Mouse (Mus musculus): ENCODE results near the gene Gm28053. TPM values are rescaled to one million over a fixed set of nuclear protein-coding genes. Genes with fewer than 3 reads are reported as not detected.

Gm28053 gene
- polyA plus RNA-seq (2017; shearing (Covaris generic)): 29.9 TPM

DNA sequence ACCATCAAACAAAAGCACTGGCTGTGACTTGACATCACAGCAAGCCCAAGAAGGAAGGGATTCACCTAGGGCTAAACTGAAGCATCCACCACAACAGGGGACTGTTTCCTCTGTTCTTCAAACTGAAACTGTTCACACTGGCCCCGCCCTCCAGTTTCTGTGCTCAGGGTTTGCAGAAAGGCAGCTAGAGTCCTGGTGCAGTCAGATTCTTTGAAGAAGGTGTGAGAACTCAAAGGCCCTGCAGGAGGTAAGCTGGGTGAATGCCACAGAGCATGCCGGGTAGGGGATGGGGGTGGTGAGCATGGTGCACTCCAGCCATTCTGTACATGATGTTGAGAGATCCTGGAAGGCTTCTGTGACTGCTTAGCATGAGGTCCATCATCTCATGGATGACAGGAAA is at the start of gene Gm28053, which contains the start of gene Gimap7:
Gm28053 (plus strand) TSS at position 153 of the 400 bp plus-strand sequence.
Gimap7 (plus strand) TSS at position 167 of the 400 bp plus-strand sequence.

GRCm38 (mm10) chr6:48675931-48676859 is 42.2 kb upstream of the Gm28053 start, which contains the start of gene Gimap9:
Gimap9 (plus strand) TSS chr6:48676129.

DNA sequence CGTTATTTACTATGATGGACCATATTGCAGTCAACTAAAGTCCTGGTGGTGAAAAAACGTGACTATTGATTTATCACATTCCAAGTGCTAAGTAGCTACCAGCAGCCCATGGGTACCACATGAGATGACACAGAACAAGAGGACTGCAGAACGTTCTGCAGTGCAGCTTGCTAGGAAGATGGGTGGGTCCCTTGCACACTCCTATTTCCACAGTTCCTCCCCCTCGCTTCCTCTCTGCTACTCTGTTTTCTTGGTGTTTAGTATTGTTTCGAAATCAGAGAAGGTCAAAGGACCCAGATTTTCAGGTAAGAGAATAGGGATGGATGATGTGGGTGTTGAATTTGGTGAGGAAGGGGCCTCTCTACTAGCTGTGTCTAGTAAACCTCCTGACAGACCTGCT is 34.1 kb upstream of the Gm28053 start, which contains the start of gene Gimap4:
Gimap4 (plus strand) TSS at position 231 of the 400 bp plus-strand sequence.

GRCm38 (mm10) chr6:48738961-48739779 is 20.8 kb downstream of the Gm28053 start, which contains the start of gene Gimap1:
Gimap1 (plus strand) TSS chr6:48739054.

GRCm38 (mm10) chr6:48745959-48746889 is 27.8 kb downstream of the Gm28053 start, which contains the start of gene Gimap5:
Gimap5 (plus strand) TSS chr6:48746197.

DNA sequence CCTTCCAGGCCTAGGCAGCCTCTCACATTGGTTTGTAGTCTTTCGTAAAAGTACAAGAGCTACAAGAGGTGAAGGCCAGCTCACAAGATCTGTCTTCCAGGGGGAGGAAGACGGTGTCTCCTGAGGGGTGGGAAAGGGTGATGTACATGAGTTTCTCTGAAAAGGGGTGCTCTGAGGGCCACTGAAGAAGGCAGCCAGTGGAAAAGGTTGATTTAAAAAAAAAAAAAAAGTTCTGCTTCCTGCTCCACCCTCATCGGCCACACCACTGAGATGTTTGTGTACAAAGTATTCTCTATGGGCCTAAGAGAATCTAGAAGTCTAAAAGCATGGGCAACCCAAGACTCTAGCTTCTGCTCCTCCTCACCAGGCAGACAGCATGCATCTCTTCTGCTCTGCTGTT is 52.3 kb downstream of the Gm28053 start, which contains the start of gene Gimap3:
Gimap3 (minus strand) TSS at position 156 of the 400 bp plus-strand sequence.

Other genes starting within 250 kb of the Gm28053 start
- 0.29 TPM for gene Atp6v0e2, start 181.0 kb upstream of the Gm28053 start, polyA plus RNA-seq (2017; shearing (Covaris generic))
- gene Lrrc61, start 163.8 kb upstream of the Gm28053 start, polyA plus RNA-seq (2017; shearing (Covaris generic)): 57.5 TPM
- gene Rarres2, start 145.8 kb upstream of the Gm28053 start, polyA plus RNA-seq (2017; shearing (Covaris generic)): not detected
- not detected for gene Gm45021, start 129.0 kb upstream of the Gm28053 start, polyA plus RNA-seq (2017; shearing (Covaris generic))
- gene Repin1, start 124.7 kb upstream of the Gm28053 start, polyA plus RNA-seq (2017; shearing (Covaris generic)): 3.4 TPM
- not detected for gene Gm44965, start 124.7 kb upstream of the Gm28053 start, polyA plus RNA-seq (2017; shearing (Covaris generic))
- 3.3 TPM for gene Zfp775, start 116.5 kb upstream of the Gm28053 start, polyA plus RNA-seq (2017; shearing (Covaris generic))
- 5.2 TPM for gene AI854703, start 91.8 kb upstream of the Gm28053 start, polyA plus RNA-seq (2017; shearing (Covaris generic))
- gene Gimap8, start 71.4 kb upstream of the Gm28053 start, polyA plus RNA-seq (2017; shearing (Covaris generic)): 194 TPM
- 285 TPM for gene Gimap9, start 42.5 kb upstream of the Gm28053 start, polyA plus RNA-seq (2017; shearing (Covaris generic))
- 1,424 TPM for gene Gimap4, start 34.1 kb upstream of the Gm28053 start, polyA plus RNA-seq (2017; shearing (Covaris generic))
- 1,045 TPM for gene Gimap6, start 10.4 kb upstream of the Gm28053 start, polyA plus RNA-seq (2017; shearing (Covaris generic))
- 306 TPM for gene Gimap7, start within 50 bp of the Gm28053 start, polyA plus RNA-seq (2017; shearing (Covaris generic))
- gene Gimap1, start 20.4 kb downstream of the Gm28053 start, polyA plus RNA-seq (2017; shearing (Covaris generic)): 196 TPM
- gene Gimap5, start 27.6 kb downstream of the Gm28053 start, polyA plus RNA-seq (2017; shearing (Covaris generic)): 259 TPM
- gene Gimap3, start 52.2 kb downstream of the Gm28053 start, polyA plus RNA-seq (2017; shearing (Covaris generic)): 2,133 TPM
- 12.9 TPM for gene Tmem176a, start 122.3 kb downstream of the Gm28053 start, polyA plus RNA-seq (2017; shearing (Covaris generic))
- 18.8 TPM for gene Tmem176b, start 122.9 kb downstream of the Gm28053 start, polyA plus RNA-seq (2017; shearing (Covaris generic))
- not detected for gene Aoc1, start 154.3 kb downstream of the Gm28053 start, polyA plus RNA-seq (2017; shearing (Covaris generic))
- not detected for gene 1600015I10Rik, start 211.3 kb downstream of the Gm28053 start, polyA plus RNA-seq (2017; shearing (Covaris generic))